Mouse (Mus musculus): ENCODE measurements around the gene Sumf1. TPM values are rescaled to one million over a fixed set of nuclear protein-coding genes. Genes with fewer than 3 reads are reported as not detected.

Gene Sumf1
- total RNA-seq, 2 experiments from 2014 or later, result 8.4 to 10.0 TPM

- DNase-seq (ENCODE audit: low spot score), result peak; percentile 74
Observed at GRCm38 (mm10) chr6:108098171-108098845, 87.1 kb downstream of the Sumf1 start.

GRCm38 (mm10) chr6:108095445-108095844, 89.9 kb downstream of the Sumf1 start:
- no peak for DNase-seq (ENCODE audit: low spot score)

DNA sequence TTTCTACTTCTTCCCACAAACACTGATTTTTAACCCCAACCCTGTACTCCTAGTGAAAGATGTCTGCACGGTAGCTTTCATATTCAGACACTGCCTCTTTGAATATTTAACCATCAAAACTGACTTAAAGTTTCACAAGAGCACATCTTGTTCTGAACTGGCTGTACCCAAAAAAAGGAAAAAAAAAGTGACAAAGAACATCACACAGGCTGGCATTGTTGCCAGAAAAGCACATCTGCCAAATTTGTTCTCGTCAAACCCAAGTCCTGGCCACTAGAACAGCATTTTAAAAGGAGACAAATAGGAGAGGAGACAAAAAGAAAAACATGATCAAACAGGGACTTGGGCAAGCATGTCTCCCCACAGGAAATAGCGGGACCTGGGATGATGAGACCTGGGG, 91.9 kb downstream of the Sumf1 start:
- DNase-seq (ENCODE audit: low spot score), result peak; percentile 5

DNA sequence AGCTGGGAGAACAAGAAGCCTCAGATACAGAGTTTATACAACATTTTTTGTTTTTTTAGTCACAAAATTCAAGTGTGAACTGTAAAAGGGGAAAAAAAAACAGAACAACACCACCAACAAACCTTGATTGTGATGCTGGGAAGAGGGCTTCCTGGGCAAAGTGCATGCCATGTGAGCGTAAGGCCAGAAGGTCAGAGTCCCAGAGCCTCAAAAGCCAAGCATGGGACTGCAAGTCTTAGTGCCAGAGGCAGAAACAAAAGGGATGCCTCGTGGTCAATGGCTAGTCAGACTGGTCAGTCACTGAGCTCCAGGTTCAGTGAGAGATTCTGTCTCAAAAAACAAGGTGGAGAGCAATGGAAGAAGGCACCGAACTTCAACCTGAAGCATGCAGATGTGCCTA, 92.7 kb downstream of the Sumf1 start:
- no peak for DNase-seq (ENCODE audit: low spot score)

DNA sequence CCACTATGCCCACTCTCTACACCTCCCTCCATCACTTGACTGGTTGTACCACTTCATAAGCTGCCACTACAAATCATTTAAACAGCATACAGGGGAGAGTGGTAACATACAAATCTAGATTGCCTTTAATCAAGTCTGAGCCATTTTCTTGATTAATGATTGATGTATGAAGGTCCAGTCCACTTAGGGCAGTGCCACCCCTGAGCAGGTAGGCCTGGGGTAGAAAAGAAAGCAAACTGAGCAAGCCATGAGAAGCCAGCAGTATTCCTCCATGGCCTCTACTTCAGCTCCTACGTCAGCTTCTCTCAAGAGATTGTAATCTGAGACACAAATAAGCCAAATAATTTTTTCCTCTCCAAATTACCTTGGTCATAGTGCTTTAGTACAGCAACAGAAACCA, 94.1 kb downstream of the Sumf1 start:
- no peak for DNase-seq (ENCODE audit: low spot score)

DNA sequence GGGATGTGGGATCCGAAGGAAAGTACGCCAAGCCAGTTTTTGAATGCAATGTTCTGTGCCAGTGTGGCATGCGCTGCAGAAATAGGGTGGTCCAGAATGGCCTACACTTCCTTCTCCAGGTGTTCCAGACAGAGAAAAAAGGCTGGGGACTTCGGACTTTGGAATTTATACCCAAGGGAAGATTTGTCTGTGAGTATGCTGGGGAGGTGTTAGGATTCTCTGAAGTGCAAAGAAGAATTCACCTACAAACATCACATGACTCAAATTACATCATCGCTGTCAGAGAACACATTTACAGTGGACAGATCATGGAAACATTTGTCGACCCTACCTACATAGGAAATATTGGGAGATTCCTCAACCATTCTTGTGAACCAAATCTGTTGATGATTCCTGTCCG, 109.5 kb downstream of the Sumf1 start:
- DNase-seq (ENCODE audit: low spot score), result no peak

DNA sequence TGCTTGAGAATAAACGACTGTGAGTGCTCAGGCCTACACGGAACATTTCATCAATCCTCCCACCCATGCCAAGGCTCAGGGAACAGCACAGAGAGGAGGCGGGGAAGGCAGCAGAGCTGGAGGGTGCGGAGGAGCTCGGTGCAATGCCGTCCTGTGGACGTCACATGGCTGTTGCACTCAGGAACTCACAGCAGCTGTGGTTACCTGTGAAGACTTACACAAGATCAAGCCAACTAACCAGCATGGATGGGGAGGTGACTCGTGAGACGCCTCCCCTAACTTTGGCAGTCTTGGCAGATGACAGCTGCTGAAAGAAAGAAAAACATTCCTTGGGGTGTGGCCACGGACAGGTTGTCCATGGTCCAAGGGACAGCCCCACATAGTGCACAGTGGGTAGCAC, 110.8 kb downstream of the Sumf1 start:
- DNase-seq (ENCODE audit: low spot score), result no peak

GRCm38 (mm10) chr6:108073931-108074330, 111.5 kb downstream of the Sumf1 start:
- DNase-seq (ENCODE audit: low spot score), result no peak

- no peak for DNase-seq (ENCODE audit: low spot score)
Observed at GRCm38 (mm10) chr6:108073071-108073470, 112.3 kb downstream of the Sumf1 start.

DNA sequence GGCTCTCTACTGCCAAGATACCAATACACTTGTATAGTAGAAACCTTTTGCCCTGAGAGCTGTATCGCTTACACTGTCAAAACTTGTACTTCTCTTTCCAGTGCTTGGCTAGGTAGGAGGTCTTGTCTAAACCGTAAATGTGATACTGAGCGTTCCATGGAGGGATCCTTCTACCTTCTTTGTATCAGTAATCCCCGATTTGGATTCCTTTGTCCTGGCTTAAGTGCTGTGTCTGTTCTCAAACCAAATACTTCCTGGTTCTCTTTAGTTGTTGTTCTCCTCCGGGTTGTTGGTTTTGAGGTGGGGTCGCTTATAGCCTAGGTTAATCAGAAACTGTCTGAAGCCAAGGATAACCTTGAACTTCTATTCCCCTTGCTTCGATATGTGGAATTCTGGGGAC, 114.4 kb downstream of the Sumf1 start:
- no peak for DNase-seq (ENCODE audit: low spot score)

DNA sequence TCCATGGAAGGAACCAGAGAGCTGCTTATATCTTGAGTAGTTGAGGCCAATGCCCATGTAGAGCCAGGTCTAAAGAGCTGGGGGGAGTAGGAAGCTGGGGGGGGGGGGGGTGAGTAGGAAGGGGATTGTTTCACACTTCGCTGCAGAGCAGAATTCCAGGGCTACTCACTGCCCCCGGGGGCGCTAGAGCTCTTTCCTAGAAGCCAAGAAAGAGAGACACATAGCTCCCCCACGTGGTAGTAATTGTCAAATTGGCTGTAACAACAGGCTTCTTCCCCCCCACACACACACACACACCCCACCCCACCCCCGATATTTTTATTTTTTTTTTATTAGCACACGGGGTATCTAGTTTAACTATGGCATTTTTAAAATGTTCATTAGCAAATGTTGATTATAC, 119.8 kb downstream of the Sumf1 start:
- peak; percentile 74 for DNase-seq (ENCODE audit: low spot score)

- DNase-seq (ENCODE audit: low spot score), result peak; percentile 98
Observed at GRCm38 (mm10) chr6:108064918-108065526, 120.4 kb downstream of the Sumf1 start, which contains the start of gene Setmar. TSS of gene Setmar (plus strand) at chr6:108065045.

DNA sequence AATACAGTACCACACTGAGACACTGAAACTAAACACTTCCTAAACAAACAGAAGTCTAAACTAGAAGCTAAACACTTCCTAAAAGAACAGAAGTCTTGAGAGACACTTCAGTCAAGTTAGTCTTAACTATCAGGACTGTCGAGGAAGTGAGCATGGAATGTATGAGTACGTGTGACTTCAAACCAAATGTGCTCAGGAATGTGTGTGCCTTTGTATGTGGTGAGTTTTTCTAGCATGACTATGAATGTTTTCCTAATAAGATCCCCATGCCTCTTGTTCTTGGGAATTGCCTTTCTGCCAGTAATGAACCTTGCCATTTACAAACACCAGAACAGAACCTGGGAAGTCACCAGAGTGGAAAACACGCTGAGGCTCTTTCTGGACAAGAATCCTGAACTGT, 124.3 kb downstream of the Sumf1 start:
- DNase-seq (ENCODE audit: low spot score), result no peak

- DNase-seq (ENCODE audit: low spot score), result no peak
Observed at GRCm38 (mm10) chr6:108058066-108058465, 127.3 kb downstream of the Sumf1 start.

DNA sequence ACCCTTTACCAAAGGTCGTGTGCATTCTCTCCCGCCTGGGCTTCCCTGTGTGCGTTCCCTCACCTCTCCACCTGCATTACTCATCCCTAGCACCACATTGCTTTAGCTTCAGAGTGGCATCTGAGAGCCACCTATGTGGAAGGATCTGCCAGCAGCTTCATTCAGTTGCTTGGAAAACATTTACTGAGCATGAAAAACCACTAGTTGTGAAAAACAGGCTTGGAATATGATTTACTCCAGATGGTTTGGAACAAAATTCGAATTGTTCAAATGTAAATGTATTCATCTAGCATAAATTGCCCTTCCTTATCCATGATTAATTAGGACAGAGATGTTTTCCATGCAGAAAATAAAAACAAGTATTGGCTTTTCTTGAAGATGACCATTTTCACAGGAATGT, 128.0 kb downstream of the Sumf1 start:
- no peak for DNase-seq (ENCODE audit: low spot score)

Other genes with a start within 250 kb of the Sumf1 start
- 1 to 10 TPM; 5.5 to 5.7 TPM for gene Setmar, start 120.5 kb downstream of the Sumf1 start, total RNA-seq (2021)
- gene Itpr1, start 27.5 kb upstream of the Sumf1 start, total RNA-seq (2021), result 10 to 100 TPM; 15.1 to 20.0 TPM

Data from gastrocnemius, adult 18-20 months (tissue).